Mouse (Mus musculus) olfactory bulb, adult 2 months (tissue): ENCODE data around the gene Ppp1r37.

Source experiments
- CTCF ChIP-seq: fragments of 200-500 bp; IDR thresholded peaks from 2 replicates; pipeline ENCODE4 v1.5.1; 2012; ENCODE audit warnings: low read depth, mild to moderate bottlenecking, low read length, moderate library complexity; ENCODE audit not compliant: insufficient read depth
- POLR2A ChIP-seq: fragments of 200-500 bp; IDR thresholded peaks from 2 replicates; pipeline ENCODE4 v1.6.1; 2012; ENCODE audit warnings: mild to moderate bottlenecking, low read depth, low read length, moderate library complexity; ENCODE audit not compliant: insufficient read depth

DNA sequence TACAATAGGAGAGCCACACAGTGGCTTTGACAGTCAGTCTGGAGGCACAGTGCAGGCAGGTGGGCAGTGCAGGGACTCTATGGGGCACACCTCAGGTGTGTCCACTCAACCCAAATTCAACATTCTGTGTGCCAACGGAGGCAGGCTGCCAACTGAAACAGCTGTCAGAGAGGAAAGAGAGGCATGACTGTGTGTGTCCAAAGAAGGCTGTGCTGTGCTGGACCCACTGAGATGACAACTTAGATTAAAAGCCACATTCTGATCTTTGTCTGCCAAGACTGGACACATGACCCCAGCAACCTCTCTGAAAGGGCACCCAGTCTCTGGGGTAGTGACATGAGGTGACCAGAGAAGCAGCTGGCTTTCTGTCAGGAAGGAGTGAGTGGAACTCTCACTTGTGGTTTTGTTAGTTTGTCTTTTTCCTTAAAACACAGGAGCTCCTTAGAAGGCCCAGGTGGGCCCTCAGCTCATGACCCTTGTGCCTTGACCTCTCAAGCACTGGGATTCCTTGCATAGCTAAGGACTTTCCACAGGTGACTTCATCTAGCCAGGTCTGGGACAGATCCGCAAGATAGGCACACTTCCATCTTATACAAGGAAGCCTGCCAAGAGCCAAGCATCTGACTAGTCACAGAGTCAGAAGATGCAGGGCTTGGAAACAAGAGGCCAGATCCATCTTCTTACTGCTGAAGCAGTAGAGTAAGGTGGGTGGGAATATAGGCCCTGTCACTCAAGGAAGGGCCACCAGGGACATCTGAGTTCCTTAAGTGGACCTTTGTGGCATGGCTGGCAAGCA lies 21.9 kb downstream of the Ppp1r37 start:
- no peak for TF ChIP-seq CTCF
- no peak for TF ChIP-seq POLR2A
